Mouse (Mus musculus) midbrain, embryonic 10.5 days (tissue): Measurements from ENCODE around the gene B4galt4. TPM values are rescaled to one million over a fixed set of nuclear protein-coding genes. Genes with fewer than 3 reads are reported as not detected.
"Not testable (repeated sequence)": the region's sequence is repeated elsewhere in the genome, so short reads cannot be mapped to it uniquely, and the experiment has no call there.

ENCODE experiments used
- DNase-seq: peaks from one replicate; pipeline ENCODE4 v3.0.0-alpha.2; 2017; ENCODE audit warnings: low spot score
- H3K27ac ChIP-seq: fragments of 300-500 bp; sonication (generic); replicated peaks from 2 replicates; pipeline ENCODE4 v1.5.1; 2016; ENCODE audit warnings: mild to moderate bottlenecking
- H3K27me3 ChIP-seq: fragments of 300-500 bp; sonication (generic); 2 replicates; pipeline ENCODE4 v1.6.1; 2016; ENCODE audit warnings: low read depth, mild to moderate bottlenecking; ENCODE audit not compliant: poor library complexity, severe bottlenecking
- H3K36me3 ChIP-seq: fragments of 300-500 bp; sonication (generic); 2 replicates; pipeline ENCODE4 v1.6.1; 2016; ENCODE audit warnings: mild to moderate bottlenecking, moderate library complexity
- H3K4me1 ChIP-seq: fragments of 300-500 bp; sonication (generic); 2 replicates; pipeline ENCODE4 v1.6.1; 2016
- H3K4me3 ChIP-seq: fragments of 300-500 bp; sonication (generic); 2 replicates; pipeline ENCODE4 v1.5.1; 2016; ENCODE audit warnings: mild to moderate bottlenecking, moderate library complexity
- H3K9me3 ChIP-seq: fragments of 300-500 bp; sonication (generic); replicated peaks from 2 replicates; pipeline ENCODE4 v1.6.1; 2016; ENCODE audit warnings: mild to moderate bottlenecking
- WGBS: fragments of 180-500 bp; shearing (Covaris S2); methylation state at CpG from one replicate; pipeline ENCODE4 v1.1.7; 2016; 5-methylcytosine and 5-hydroxymethylcytosine counted together
- polyA plus RNA-seq: library from polyadenylated mRNA; unstranded; fragments of >200 nt; fragmentation: Nextera tagmentation; extraction: Ambion mirVana; gene quantifications from 2 replicates; pipeline ENCODE4 v1.2.1, GENCODE M21; 2016

Gene B4galt4
- polyA plus RNA-seq, 1 experiment from 2014 or later = 20.8 TPM

- H3K9me3 ChIP-seq = no peaks in the 10 kb centered on the region
- 76% methylated on average over 4 of the region's 4 CpGs for WGBS
- H3K4me1 ChIP-seq = peaks cover 15% of the 10 kb centered on the region
- H3K36me3 ChIP-seq = no peaks in the 10 kb centered on the region
- H3K27ac ChIP-seq = no peak overlapping the region
- peak overlapping the region; percentile 28 for H3K4me3 ChIP-seq
- H3K27me3 ChIP-seq = peaks cover 23% of the 10 kb centered on the region
- DNase-seq = no peak
Measured at GRCm38 (mm10) chr16:38711245-38711644, 30.8 kb upstream of the B4galt4 start.

GRCm38 (mm10) chr16:38712105-38712504, 30.0 kb upstream of the B4galt4 start:
- Histone ChIP-seq H3K9me3 (no peaks in the 10 kb centered on the region), H3K4me3 (peak overlapping the region; percentile 74), H3K36me3 (no peaks in the 10 kb centered on the region), H3K4me1 (peaks cover 15% of the 10 kb centered on the region), H3K27me3 (peaks cover 23% of the 10 kb centered on the region), H3K27ac (peak overlapping the region; percentile 89; the same call in 1 of the 2 replicates)
- DNase-seq = peak; percentile 42
- 6% methylated on average over 12 of the region's 12 CpGs for WGBS

GRCm38 (mm10) chr16:38712581-38713403, 29.3 kb upstream of the B4galt4 start, which contains the start of gene Arhgap31:
Arhgap31 (minus strand) TSS chr16:38713274.
- peak; percentile 80 for DNase-seq
- H3K4me3 ChIP-seq = peak within 1 kb of the TSS; percentile 74
- no peaks in the 10 kb centered on the region for H3K36me3 ChIP-seq
- H3K9me3 ChIP-seq = no peaks in the 10 kb centered on the region
- peak within 1 kb of the TSS; percentile 89 for H3K27ac ChIP-seq
- WGBS = under 1% methylated on average over 74 of the region's 74 CpGs
- H3K4me1 ChIP-seq = peaks cover 15% of the 10 kb centered on the region
- peaks cover 23% of the 10 kb centered on the region for H3K27me3 ChIP-seq

- DNase-seq = no peak
- WGBS = 36% methylated on average over 17 of the region's 17 CpGs
- H3K4me3 ChIP-seq = peak overlapping the region; percentile 74
- no peaks in the 10 kb centered on the region for H3K9me3 ChIP-seq
- H3K27me3 ChIP-seq = peaks cover 23% of the 10 kb centered on the region
- H3K36me3 ChIP-seq = no peaks in the 10 kb centered on the region
- peaks cover 15% of the 10 kb centered on the region for H3K4me1 ChIP-seq
- H3K27ac ChIP-seq = peak overlapping the region; percentile 89
Measured at GRCm38 (mm10) chr16:38713404-38714258, 28.4 kb upstream of the B4galt4 start.

GRCm38 (mm10) chr16:38714259-38714526, 27.9 kb upstream of the B4galt4 start:
- H3K27ac ChIP-seq, DNase-seq, H3K36me3 ChIP-seq, H3K9me3 ChIP-seq: not testable (repeated sequence)
- Histone ChIP-seq H3K27me3 (peaks cover 23% of the 10 kb centered on the region), H3K4me1 (peaks cover 15% of the 10 kb centered on the region), H3K4me3 (0 out of 2 replicates have a peak overlapping the region, but pooled peaks have one; percentile 18)
- 59% methylated on average over 11 of the region's 12 CpGs for WGBS

- no peak for DNase-seq
- Histone ChIP-seq H3K4me1 (no peaks in the 10 kb centered on the region), H3K27me3 (no peaks in the 10 kb centered on the region), H3K27ac (no peak overlapping the region), H3K4me3 (no peak overlapping the region), H3K36me3 (no peaks in the 10 kb centered on the region), H3K9me3 (no peaks in the 10 kb centered on the region)
- 93% methylated on average over 9 of the region's 9 CpGs for WGBS
Measured at GRCm38 (mm10) chr16:38721377-38721776, 20.7 kb upstream of the B4galt4 start.

- Histone ChIP-seq H3K36me3 (no peaks in the 10 kb centered on the region), H3K27ac (no peak overlapping the region), H3K4me3 (no peak overlapping the region), H3K9me3 (no peaks in the 10 kb centered on the region), H3K4me1 (no peaks in the 10 kb centered on the region), H3K27me3 (no peaks in the 10 kb centered on the region)
- 86% methylated on average over 8 of the region's 8 CpGs for WGBS
- DNase-seq = no peak
Measured at GRCm38 (mm10) chr16:38724256-38724655, 17.8 kb upstream of the B4galt4 start.

GRCm38 (mm10) chr16:38724974-38725373, 17.1 kb upstream of the B4galt4 start:
- Histone ChIP-seq H3K4me3 (no peak overlapping the region), H3K9me3 (no peaks in the 10 kb centered on the region), H3K27me3 (no peaks in the 10 kb centered on the region), H3K36me3 (no peaks in the 10 kb centered on the region), H3K27ac (no peak overlapping the region), H3K4me1 (no peaks in the 10 kb centered on the region)
- WGBS = 80% methylated on average over 13 of the region's 13 CpGs
- no peak for DNase-seq

GRCm38 (mm10) chr16:38728576-38729132, 13.4 kb upstream of the B4galt4 start:
- H3K4me1 ChIP-seq = no peaks in the 10 kb centered on the region
- WGBS = 92% methylated on average over 15 of the region's 15 CpGs
- H3K4me3 ChIP-seq = no peak overlapping the region
- H3K36me3 ChIP-seq = no peaks in the 10 kb centered on the region
- no peaks in the 10 kb centered on the region for H3K9me3 ChIP-seq
- DNase-seq = no peak
- no peak overlapping the region for H3K27ac ChIP-seq
- no peaks in the 10 kb centered on the region for H3K27me3 ChIP-seq

GRCm38 (mm10) chr16:38729139-38729538, 12.9 kb upstream of the B4galt4 start:
- Histone ChIP-seq H3K27me3 (no peaks in the 10 kb centered on the region), H3K4me3 (no peak overlapping the region), H3K4me1 (no peaks in the 10 kb centered on the region), H3K36me3 (no peaks in the 10 kb centered on the region), H3K27ac (no peak overlapping the region), H3K9me3 (no peaks in the 10 kb centered on the region)
- 86% methylated on average over 6 of the region's 6 CpGs for WGBS
- DNase-seq = no peak

- Histone ChIP-seq H3K27me3 (no peaks in the 10 kb centered on the region), H3K36me3 (no peaks in the 10 kb centered on the region), H3K9me3 (no peaks in the 10 kb centered on the region), H3K4me3 (no peak overlapping the region), H3K4me1 (no peaks in the 10 kb centered on the region), H3K27ac (no peak overlapping the region)
- no peak for DNase-seq
- 67% methylated on average over 15 of the region's 15 CpGs for WGBS
Measured at GRCm38 (mm10) chr16:38729610-38730288, 12.3 kb upstream of the B4galt4 start.

- no peaks in the 10 kb centered on the region for H3K36me3 ChIP-seq
- 77% methylated on average over 8 of the region's 8 CpGs for whole genome bisulfite sequencing
Measured at GRCm38 (mm10) chr16:38730921-38731320, 11.1 kb upstream of the B4galt4 start.

More at GRCm38 (mm10) chr16:38730921-38731320, 11.1 kb upstream of the B4galt4 start:
- no peak for DNase-seq
- Histone ChIP-seq H3K4me1 (no peaks in the 10 kb centered on the region), H3K4me3 (no peak overlapping the region), H3K9me3 (no peaks in the 10 kb centered on the region), H3K27me3 (no peaks in the 10 kb centered on the region), H3K27ac (no peak overlapping the region)
